9 mouse cellular contexts compared by ENCODE assay signal in genomic region chr5:137315084-137315903, GRCm38 (mm10). TPM values are rescaled to one million over a fixed set of nuclear protein-coding genes. Genes with fewer than 3 reads are reported as not detected.
DNase-seq lines count a peak whose midpoint lies in the region; ATAC-seq and TF ChIP-seq lines count a peak whose summit lies in the region.
"Had no signal": no experiment of that assay in that cellular context is flagged by ENCODE, and none has a peak within 500 bp of the region (broad histone marks: within the 10 kb centered on the region; RNA-seq: fewer than 3 reads in every experiment).

No protein-coding gene starts in this region.

- no peaks in the 10 kb centered on the region for H3K27me3 ChIP-seq in C2C12 (ENCODE audit: control insufficient read depth, insufficient read depth, insufficient read length)
- H3K27me3 ChIP-seq in embryonic facial prominence, embryonic 12.5 days: no peaks in the 10 kb centered on the region
- no peaks in the 10 kb centered on the region for H3K27me3 ChIP-seq in hindbrain, postnatal 0 days (ENCODE audit: insufficient read depth, low read length)
- no peaks in the 10 kb centered on the region for H3K27me3 ChIP-seq in small intestine, adult 2 months (ENCODE audit: control insufficient read depth, insufficient read depth, low read length)

- no peak for ATAC-seq in embryonic facial prominence, embryonic 12.5 days (ENCODE audit: insufficient number of reproducible peaks, insufficient read depth, low FRiP score, low TSS enrichment)
- ATAC-seq in hindbrain, postnatal 0 days: no peak

- peak overlapping the region; percentile 91; the same call in 1 of the 2 replicates for H3K9ac ChIP-seq in embryonic facial prominence, embryonic 12.5 days
- H3K9ac ChIP-seq in hindbrain, postnatal 0 days (replicated peaks; ENCODE audit: low read length): no peak overlapping the region

- H3K4me3 ChIP-seq in C2C12 (ENCODE audit: insufficient read depth, poor library complexity, severe bottlenecking): no peak overlapping the region
- 0 out of 2 replicates have a peak overlapping the region, but pooled peaks have one; percentile 72 for H3K4me3 ChIP-seq in embryonic facial prominence, embryonic 12.5 days
- no peak overlapping the region for H3K4me3 ChIP-seq in hindbrain, postnatal 0 days (ENCODE audit: low read length)
- H3K4me3 ChIP-seq in small intestine, adult 2 months (ENCODE audit: low read depth, low read length): no peak overlapping the region

- H3ac ChIP-seq in C2C12 (ENCODE audit: control insufficient read depth, insufficient read length, low read depth): no peak overlapping the region

- WGBS in embryonic facial prominence, embryonic 12.5 days: 43% methylated on average over 30 of the region's 30 CpGs
- WGBS in hindbrain, postnatal 0 days: 45% methylated on average over 30 of the region's 30 CpGs
- WGBS in small intestine, adult 2 months: 57% methylated on average over 30 of the region's 30 CpGs

- H3K79me3 ChIP-seq in C2C12 (ENCODE audit: low read depth): peaks cover 24% of the 10 kb centered on the region

- peak overlapping the region; percentile 85 for H3K4me2 ChIP-seq in embryonic facial prominence, embryonic 12.5 days (replicated peaks)
- H3K4me2 ChIP-seq in hindbrain, postnatal 0 days (ENCODE audit: low read depth, low read length): no peak overlapping the region

- H3K9me3 ChIP-seq in embryonic facial prominence, embryonic 12.5 days: no peaks in the 10 kb centered on the region
- H3K9me3 ChIP-seq in hindbrain, postnatal 0 days (ENCODE audit: low read length): no peaks in the 10 kb centered on the region

- peak overlapping the region; percentile 96 for H3K27ac ChIP-seq in embryonic facial prominence, embryonic 12.5 days
- H3K27ac ChIP-seq in hindbrain, postnatal 0 days: no peak overlapping the region; the same call in 1 of the 2 replicates
- H3K27ac ChIP-seq in small intestine, adult 2 months (ENCODE audit: insufficient read depth, low read depth, low read length): no peak overlapping the region
- H3K27ac ChIP-seq: macrophage had no signal

- TF ChIP-seq CTCF in C2C12 (IDR thresholded peaks at IDR 0.05; ENCODE audit: control insufficient read depth, insufficient read depth, insufficient read length): peak; percentile 7
- peak; percentile 50 for TF ChIP-seq CTCF in hindbrain, postnatal 0 days (IDR thresholded peaks at IDR 0.05; ENCODE audit: low read depth)
- TF ChIP-seq CTCF in small intestine, adult 2 months (IDR thresholded peaks at IDR 0.05; ENCODE audit: extremely low read depth, insufficient read length, insufficient replicate concordance, low read depth, low read length): peak; percentile 51; the same call in 1 of the 2 replicates

- peaks cover 32% of the 10 kb centered on the region for H3K4me1 ChIP-seq in embryonic facial prominence, embryonic 12.5 days
- no peaks in the 10 kb centered on the region for H3K4me1 ChIP-seq in hindbrain, postnatal 0 days (ENCODE audit: insufficient read depth, low read length)
- peaks cover 28% of the 10 kb centered on the region for H3K4me1 ChIP-seq in small intestine, adult 2 months (ENCODE audit: control insufficient read depth, insufficient read depth, insufficient read length, low read length)

- H3K36me3 ChIP-seq in C2C12 (ENCODE audit: control insufficient read depth, insufficient read depth): peaks cover 15% of the 10 kb centered on the region
- H3K36me3 ChIP-seq in embryonic facial prominence, embryonic 12.5 days: peaks cover 32% of the 10 kb centered on the region
- H3K36me3 ChIP-seq in hindbrain, postnatal 0 days (ENCODE audit: insufficient read depth, low read length): peaks cover 23% of the 10 kb centered on the region; the same call in 1 of the 2 replicates
- no peaks in the 10 kb centered on the region for H3K36me3 ChIP-seq in small intestine, adult 2 months (ENCODE audit: control insufficient read depth, insufficient read depth, low read length)

- TF ChIP-seq POLR2A in small intestine, adult 2 months (IDR thresholded peaks at IDR 0.05; ENCODE audit: low read depth, low read length): no peak

- DNase-seq in cerebellum, postnatal 25 days: peak; percentile 50 to 70
- DNase-seq in cerebellum, adult 8-10 months: no peak
- no peak for DNase-seq in hindbrain, postnatal 0 days (ENCODE audit: low spot score)
- DNase-seq in lung, adult 18-20 months: peak; percentile 41 to 53
- DNase-seq in urinary bladder, adult 2 months (ENCODE audit: low spot score): no peak

- peaks cover 30% of the 10 kb centered on the region for H3K79me2 ChIP-seq in C2C12 (ENCODE audit: control insufficient read depth, insufficient read depth)

TF ChIP-seq in C2C12, 6 proteins besides CTCF, POLR2A, EP300 and RAD21:
- TF ChIP-seq USF1 (IDR thresholded peaks at IDR 0.05; ENCODE audit: low read depth) (no peak), MAX (IDR thresholded peaks at IDR 0.05) (no peak), FOSL1 (IDR thresholded peaks at IDR 0.05; ENCODE audit: insufficient read depth, low read length, poor library complexity, severe bottlenecking) (no peak), MYOG (IDR thresholded peaks at IDR 0.05; ENCODE audit: control insufficient read depth, extremely low read depth, insufficient read length) (no peak), MYOD1 (IDR thresholded peaks at IDR 0.05; ENCODE audit: control insufficient read depth, insufficient read length, low read depth) (no peak), CEBPB (IDR thresholded peaks at IDR 0.05; ENCODE audit: low read depth) (no peak)

RNA-seq across cellular contexts. Expression of gene Trip6, which starts 1.1 kb away (rescaled TPM):
- 80.0 TPM for polyA plus RNA-seq in C2C12 (2012; fragmentation: generic; extraction: Trizol)
- 87.1 and 93.4 TPM in 2 replicates for polyA plus RNA-seq in embryonic facial prominence, embryonic 12.5 days (2016; fragmentation: Nextera tagmentation; extraction: Ambion mirVana)
- 14.3 and 15.0 TPM in 2 replicates for total RNA-seq in hindbrain, postnatal 0 days (2014; rRNA removed)
- polyA plus RNA-seq in hindbrain, postnatal 0 days (2015; fragmentation: Nextera tagmentation; extraction: Ambion mirVana): 13.9 and 15.5 TPM in 2 replicates
- 7.6 and 8.2 TPM in 2 replicates for polyA plus RNA-seq in small intestine, adult 2 months (2012; rRNA removed)
- 54.5 and 62.8 TPM in 2 replicates for polyA plus RNA-seq in urinary bladder, adult 2 months (2012; rRNA removed)

RNA-seq across cellular contexts. Expression of gene Srrt, which starts 7.8 kb away (rescaled TPM):
- 130 TPM for polyA plus RNA-seq in C2C12 (2012; fragmentation: generic; extraction: Trizol)
- 171 and 177 TPM in 2 replicates for polyA plus RNA-seq in embryonic facial prominence, embryonic 12.5 days (2016; fragmentation: Nextera tagmentation; extraction: Ambion mirVana)
- total RNA-seq in hindbrain, postnatal 0 days (2014; rRNA removed): 82.9 and 98.9 TPM in 2 replicates
- 55.5 and 57.0 TPM in 2 replicates for polyA plus RNA-seq in hindbrain, postnatal 0 days (2015; fragmentation: Nextera tagmentation; extraction: Ambion mirVana)
- polyA plus RNA-seq in small intestine, adult 2 months (2012; rRNA removed): 60.3 and 109 TPM in 2 replicates
- polyA plus RNA-seq in urinary bladder, adult 2 months (2012; rRNA removed): 163 and 168 TPM in 2 replicates

RNA-seq across cellular contexts. Expression of gene Slc12a9, which starts 18.1 kb away (rescaled TPM):
- polyA plus RNA-seq in C2C12 (2012; fragmentation: generic; extraction: Trizol): 7.3 TPM
- 16.0 and 18.8 TPM in 2 replicates for polyA plus RNA-seq in embryonic facial prominence, embryonic 12.5 days (2016; fragmentation: Nextera tagmentation; extraction: Ambion mirVana)
- total RNA-seq in hindbrain, postnatal 0 days (2014; rRNA removed): 32.6 and 41.3 TPM in 2 replicates
- polyA plus RNA-seq in hindbrain, postnatal 0 days (2015; fragmentation: Nextera tagmentation; extraction: Ambion mirVana): 27.3 and 27.6 TPM in 2 replicates
- polyA plus RNA-seq in small intestine, adult 2 months (2012; rRNA removed): 9.2 and 14.8 TPM in 2 replicates
- polyA plus RNA-seq in urinary bladder, adult 2 months (2012; rRNA removed): 16.6 and 17.1 TPM in 2 replicates

RNA-seq across cellular contexts. Expression of gene Ufsp1, which starts 20.9 kb away (rescaled TPM):
- polyA plus RNA-seq in C2C12 (2012; fragmentation: generic; extraction: Trizol): 10.6 TPM
- polyA plus RNA-seq in embryonic facial prominence, embryonic 12.5 days (2016; fragmentation: Nextera tagmentation; extraction: Ambion mirVana): 6.7 and 8.2 TPM in 2 replicates
- total RNA-seq in hindbrain, postnatal 0 days (2014; rRNA removed): 35.5 TPM in 2 replicates
- polyA plus RNA-seq in hindbrain, postnatal 0 days (2015; fragmentation: Nextera tagmentation; extraction: Ambion mirVana): 32.1 and 33.3 TPM in 2 replicates
- polyA plus RNA-seq in small intestine, adult 2 months (2012; rRNA removed): 7.0 and 10.9 TPM in 2 replicates
- 8.2 and 9.0 TPM in 2 replicates for polyA plus RNA-seq in urinary bladder, adult 2 months (2012; rRNA removed)

RNA-seq across cellular contexts. Expression of gene Ache, which starts 28.0 kb away (rescaled TPM):
- polyA plus RNA-seq in C2C12 (2012; fragmentation: generic; extraction: Trizol): 0.06 TPM
- 7.1 and 8.2 TPM in 2 replicates for polyA plus RNA-seq in embryonic facial prominence, embryonic 12.5 days (2016; fragmentation: Nextera tagmentation; extraction: Ambion mirVana)
- 210 and 219 TPM in 2 replicates for total RNA-seq in hindbrain, postnatal 0 days (2014; rRNA removed)
- 151 and 157 TPM in 2 replicates for polyA plus RNA-seq in hindbrain, postnatal 0 days (2015; fragmentation: Nextera tagmentation; extraction: Ambion mirVana)
- 5.1 and 5.3 TPM in 2 replicates for polyA plus RNA-seq in small intestine, adult 2 months (2012; rRNA removed)
- 0.87 and 1.1 TPM in 2 replicates for polyA plus RNA-seq in urinary bladder, adult 2 months (2012; rRNA removed)

Comparison
In these comparisons a context has a peak if more than half of its experiments do, and no peak if none do; other contexts are left out.
1. DNase-seq: peak in cerebellum, postnatal 25 days (2 of 2) and lung, adult 18-20 months (2 of 2); none in cerebellum, adult 8-10 months (single experiment), hindbrain, postnatal 0 days (single experiment) and urinary bladder, adult 2 months (single experiment).
2. Peak in every context shown above with its lines, with median percentiles within 50 percentile points of each other: CTCF ChIP-seq.